Mouse (Mus musculus) brain, adult 2 months (tissue): Measurements from ENCODE around the gene Zfp36l1.
A peak's percentile ranks its signal among the peaks of the same experiment; 100 is the strongest.

ENCODE experiments used
- DNase-seq: peaks from one replicate; pipeline ENCODE4 v3.0.0; 2011; ENCODE audit warnings: low read depth, low spot score

Gene Zfp36l1

GRCm38 (mm10) chr12:80131359-80132249 lies 18.8 kb upstream of the Zfp36l1 start:
- DNase-seq, result no peak

DNA sequence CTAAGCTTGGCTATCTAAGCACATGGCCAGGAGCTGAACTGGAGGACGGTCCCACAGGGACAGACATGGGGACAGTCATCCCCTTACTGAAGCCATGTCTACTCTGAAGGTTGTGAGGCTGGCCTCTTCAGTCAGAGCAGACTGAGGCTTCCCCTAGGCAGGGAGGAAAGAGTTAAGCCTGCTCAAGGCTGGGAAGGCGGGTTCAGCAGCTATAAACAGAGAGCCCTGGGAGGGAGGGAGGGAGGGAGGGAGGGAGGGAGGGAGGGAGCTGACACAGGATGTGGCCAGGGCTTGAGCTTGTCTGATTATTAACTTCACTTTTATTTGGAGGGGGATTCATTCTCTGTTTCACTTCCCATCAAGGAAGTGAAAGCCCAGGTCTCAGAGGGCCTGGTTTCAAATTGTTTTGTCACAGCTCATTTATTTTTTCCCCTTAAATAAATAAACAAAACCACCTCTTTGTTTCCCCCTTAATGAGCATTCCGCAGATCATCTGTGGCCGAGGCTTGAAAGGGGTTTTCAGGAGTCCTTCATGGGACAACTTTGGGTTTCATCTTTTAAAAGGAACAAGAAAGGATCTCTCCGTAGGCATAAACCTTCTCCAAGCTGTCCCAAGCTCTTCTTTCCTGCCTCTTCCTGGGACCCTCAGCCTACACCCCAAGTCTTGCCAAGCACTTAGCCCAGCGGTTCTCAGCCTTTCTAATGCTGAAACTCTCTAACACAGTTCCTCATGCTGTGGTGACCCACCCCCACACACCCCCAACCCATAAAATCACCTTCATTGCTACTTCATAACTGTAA lies 17.9 kb upstream of the Zfp36l1 start:
- DNase-seq, result peak; percentile 43

DNA sequence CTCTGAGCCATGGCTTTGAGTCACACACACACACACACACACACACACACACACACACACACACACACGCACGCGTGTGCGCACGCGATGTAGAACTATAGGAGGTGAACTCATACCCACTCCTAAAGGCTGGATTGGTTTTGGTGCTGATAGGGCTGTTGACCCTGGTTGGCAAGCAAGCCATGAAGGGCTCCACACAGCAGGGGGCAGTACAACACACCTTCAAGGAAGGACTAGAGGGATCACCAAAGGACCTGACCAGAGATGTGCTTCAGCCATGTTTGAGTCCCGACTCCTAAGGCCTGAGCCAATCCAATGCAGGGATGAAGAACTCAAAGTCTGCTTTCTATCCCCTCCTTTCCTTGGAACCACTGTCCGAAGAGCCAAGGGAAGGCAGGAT lies 16.7 kb upstream of the Zfp36l1 start:
- DNase-seq, result peak; percentile 38

GRCm38 (mm10) chr12:80127191-80127762 lies 14.5 kb upstream of the Zfp36l1 start:
- DNase-seq, result no peak

- no peak for DNase-seq
These were observed 12.5 kb upstream of the Zfp36l1 start for GRCm38 (mm10) chr12:80125316-80125715.

- no peak for DNase-seq
These were observed 11.9 kb upstream of the Zfp36l1 start for GRCm38 (mm10) chr12:80124756-80125155.

GRCm38 (mm10) chr12:80124211-80124610 lies 11.4 kb upstream of the Zfp36l1 start:
- no peak for DNase-seq

DNA sequence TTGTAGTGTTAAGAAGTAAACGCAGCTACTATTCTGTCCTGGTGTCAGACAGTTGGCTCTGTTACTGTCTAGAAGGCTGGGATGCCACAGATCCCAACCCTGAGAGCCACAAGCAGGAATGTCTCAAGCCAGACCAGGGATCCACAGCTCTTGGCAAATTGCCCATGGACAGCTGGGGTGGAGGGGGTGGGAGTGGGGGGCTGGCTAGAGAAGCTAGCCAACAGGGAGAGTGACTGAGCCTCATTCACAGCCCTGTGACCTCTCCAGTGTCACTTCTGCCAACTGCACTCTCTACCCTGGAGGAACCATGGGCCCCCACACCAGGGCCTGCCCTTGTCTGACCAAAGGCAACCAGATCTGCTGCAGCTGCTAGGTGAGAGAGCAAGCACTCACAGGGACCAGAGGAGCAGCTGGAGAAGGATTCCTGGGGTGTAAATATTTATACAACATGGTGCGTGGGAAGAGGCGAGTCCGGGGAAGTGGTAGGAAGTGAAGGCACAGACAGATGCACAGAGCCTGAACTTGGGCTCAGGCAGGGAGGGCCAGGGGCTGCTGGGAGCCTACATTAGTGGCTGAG lies 10.5 kb upstream of the Zfp36l1 start:
- DNase-seq, result peak; percentile 61

GRCm38 (mm10) chr12:80121438-80121837 lies 8.6 kb upstream of the Zfp36l1 start:
- no peak for DNase-seq

DNA sequence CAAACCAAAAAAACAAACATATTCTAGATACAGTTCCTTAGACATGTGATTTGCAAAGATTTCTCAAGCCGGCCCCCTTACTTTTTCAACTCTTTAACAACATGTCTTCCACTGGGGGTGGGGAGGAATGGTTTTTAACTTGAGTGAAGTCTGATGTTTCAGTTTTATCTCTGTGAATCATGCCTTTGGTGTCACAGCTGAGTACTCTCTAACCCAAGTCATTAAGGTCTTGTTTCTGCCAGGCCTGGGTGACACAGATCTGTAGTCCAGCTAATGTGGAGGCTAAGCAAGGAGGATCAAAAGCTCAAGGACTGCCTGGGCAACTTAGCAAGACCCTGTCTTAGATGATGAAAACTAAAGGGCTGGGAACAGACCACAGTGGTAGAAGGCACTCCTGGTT lies 5.8 kb upstream of the Zfp36l1 start:
- no peak for DNase-seq

DNA sequence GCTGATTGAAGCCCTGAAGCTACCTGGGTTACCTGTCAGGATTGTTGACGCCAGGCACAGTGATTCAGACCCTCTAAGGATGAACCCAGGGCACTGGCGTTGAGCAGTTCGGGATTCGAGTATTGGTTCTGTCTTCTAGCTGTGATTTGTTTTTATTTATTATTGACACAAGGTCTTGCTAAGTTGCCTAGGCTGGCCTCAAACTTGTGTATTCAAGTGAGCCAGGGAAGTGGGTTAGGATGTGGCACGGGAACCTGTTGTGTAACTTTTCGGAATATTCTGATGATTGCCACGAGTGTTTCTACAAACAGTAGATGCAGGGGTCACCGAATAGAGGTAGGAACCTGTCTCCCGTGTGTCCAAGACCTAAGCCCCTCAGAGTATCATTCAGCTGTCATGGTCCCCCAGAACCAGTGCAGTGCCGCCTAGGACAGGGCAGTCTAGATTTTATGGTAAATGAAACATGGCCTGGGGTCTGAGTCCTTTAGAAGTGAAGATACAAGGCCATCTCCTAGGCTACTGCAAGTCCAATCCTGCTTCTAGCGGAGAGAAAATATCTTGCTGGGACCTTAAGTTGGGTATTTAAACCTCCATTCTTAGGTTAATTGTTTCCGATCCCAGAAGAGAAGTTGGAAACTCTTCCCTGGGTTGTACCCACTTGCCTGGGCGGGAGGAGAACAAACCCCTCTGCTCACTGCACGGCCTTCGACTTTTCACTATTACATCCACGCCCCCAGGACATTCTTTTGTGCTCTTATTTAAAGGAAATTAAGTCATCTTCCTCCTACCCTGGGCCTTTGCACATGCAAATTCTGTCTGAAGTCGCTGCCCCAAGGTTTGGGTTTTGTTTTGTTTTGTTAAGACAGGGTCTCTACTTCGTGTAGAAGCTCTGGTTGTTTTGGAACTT lies 3.6 kb upstream of the Zfp36l1 start:
- no peak for DNase-seq

- DNase-seq, result no peak
These were observed 3.0 kb upstream of the Zfp36l1 start for GRCm38 (mm10) chr12:80115863-80116194.

GRCm38 (mm10) chr12:80115142-80115862 lies 2.5 kb upstream of the Zfp36l1 start:
- peak; percentile 94 for DNase-seq

- DNase-seq, result peak; percentile 71
These were observed 2.0 kb upstream of the Zfp36l1 start for GRCm38 (mm10) chr12:80114892-80115141.

DNA sequence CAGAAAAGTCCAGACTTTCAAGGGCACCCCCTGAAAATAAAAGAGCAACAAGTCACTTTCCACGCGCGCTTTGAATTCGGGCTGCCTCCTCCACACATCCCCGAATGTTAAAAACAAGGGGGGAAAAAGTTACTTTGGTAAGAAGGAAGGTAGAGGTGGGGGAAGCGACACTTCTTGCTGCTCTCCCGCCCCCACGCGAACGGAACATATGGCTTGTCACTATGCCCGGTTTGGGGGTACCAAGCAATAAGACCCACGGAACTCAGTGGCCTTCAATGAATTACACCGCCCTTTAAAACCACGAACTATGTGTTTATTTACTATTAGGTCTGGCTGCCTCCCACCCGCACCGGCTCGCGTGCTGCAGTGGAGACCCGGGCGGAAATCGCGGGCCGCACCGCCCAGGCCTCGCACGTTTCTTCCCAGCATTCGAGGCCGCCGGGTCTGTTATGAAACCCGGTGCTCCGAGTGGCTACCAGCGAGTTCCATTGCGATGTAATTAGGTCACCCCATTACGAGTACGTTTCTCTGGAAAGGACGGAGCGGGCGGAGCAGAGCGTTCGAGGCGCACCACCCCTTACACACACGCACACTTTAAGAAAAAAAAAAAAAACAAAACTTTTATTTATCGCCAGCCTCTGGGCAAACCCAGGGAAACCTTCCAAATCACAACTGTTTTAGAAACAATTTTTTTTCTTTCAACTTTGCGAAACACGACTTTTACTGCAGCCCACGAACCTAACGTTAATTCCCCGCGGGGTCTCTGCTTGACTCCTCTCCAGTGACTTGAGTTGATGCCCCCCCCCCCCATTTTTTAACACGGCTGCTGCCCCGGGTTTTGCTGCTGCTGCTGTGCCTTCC lies 1.4 kb upstream of the Zfp36l1 start:
- peak; percentile 74 for DNase-seq

- no peak for DNase-seq
These were observed 791 bp upstream of the Zfp36l1 start for GRCm38 (mm10) chr12:80113586-80114021.

GRCm38 (mm10) chr12:80112071-80112660 lies 647 bp downstream of the Zfp36l1 start:
- DNase-seq, result no peak

- DNase-seq, result no peak
These were observed 1.4 kb downstream of the Zfp36l1 start for GRCm38 (mm10) chr12:80111131-80112070.
